Mouse (Mus musculus) layer of hippocampus, postnatal 10 days (tissue): ENCODE data around the gene Anapc1. TPM values are rescaled to one million over a fixed set of nuclear protein-coding genes. Genes with fewer than 3 reads are reported as not detected.
A peak's percentile ranks its signal among the peaks of the same experiment; 100 is the strongest.

Experiments
- DNase-seq, 2 experiments: peaks; one replicate each; pipeline ENCODE4 v3.0.0; 2021; ENCODE audit warnings: low spot score in 2 of 2
- total RNA-seq, 2 experiments: library from RNA; stranded (reverse); gene quantifications; 2 replicates each; pipeline ENCODE4 v1.2.3; 2021

The Anapc1 gene
- total RNA-seq, 2 experiments from 2014 or later, result 73.0 to 81.2 TPM

GRCm38 (mm10) chr2:128568018-128568417, 119.2 kb downstream of the Anapc1 start:
- DNase-seq, result no peak

- DNase-seq, result peak; percentile 18 to 20
Observed at GRCm38 (mm10) chr2:128566304-128567147, 120.7 kb downstream of the Anapc1 start.

GRCm38 (mm10) chr2:128565904-128566303, 121.3 kb downstream of the Anapc1 start:
- DNase-seq, result no peak

GRCm38 (mm10) chr2:128564195-128564594, 123.0 kb downstream of the Anapc1 start:
- DNase-seq, result no peak

Other genes with a start within 250 kb of the Anapc1 start
- gene Spdye4c, start 96.2 kb downstream of the Anapc1 start, total RNA-seq, result not detected
- gene Mertk, start 11.6 kb upstream of the Anapc1 start, total RNA-seq, result 10 to 100 TPM; 16.1 to 21.9 TPM
- gene Tmem87b, start 130.7 kb upstream of the Anapc1 start, total RNA-seq, result 10 to 100 TPM; 36.4 to 40.4 TPM
- gene Fbln7, start 175.6 kb upstream of the Anapc1 start, total RNA-seq, result 1 to 10 TPM; 2.3 TPM